8 mouse cellular contexts compared by ENCODE assay signal in the genomic region with DNA sequence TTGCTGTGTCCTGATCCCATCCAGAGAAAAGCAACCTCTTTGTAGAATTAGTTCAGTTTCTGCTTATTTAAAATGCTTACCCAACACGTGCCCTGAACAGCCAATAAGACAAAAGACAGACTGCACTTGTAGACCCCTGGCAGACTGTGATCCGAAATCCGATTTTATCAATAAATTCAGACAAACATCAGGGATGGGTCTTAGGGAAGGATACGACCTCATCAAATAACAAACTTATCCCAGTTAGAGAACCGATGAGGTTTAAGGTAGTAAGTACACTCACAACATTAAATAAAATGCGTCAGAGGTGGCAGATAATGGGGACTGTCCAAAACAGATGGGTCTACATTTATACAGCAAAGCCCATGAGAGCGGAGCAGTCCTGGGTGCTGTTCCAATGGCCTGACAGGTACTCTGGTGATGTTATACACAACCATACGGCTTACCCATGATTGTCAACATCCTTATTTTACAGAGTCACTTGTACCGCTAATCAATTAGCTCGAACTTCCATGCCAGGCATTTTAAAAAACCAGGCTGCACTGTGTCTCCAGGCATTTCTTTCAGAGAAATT. TPM values are rescaled to one million over a fixed set of nuclear protein-coding genes. Genes with fewer than 3 reads are reported as not detected.
DNase-seq lines count a peak whose midpoint lies in the region; ATAC-seq and TF ChIP-seq lines count a peak whose summit lies in the region.

No protein-coding gene starts in this region.

- H3K4me2 ChIP-seq in forebrain, embryonic 14.5 days (ENCODE audit: low read length): peak overlapping the region; percentile 59
- peak overlapping the region; percentile 54 for H3K4me2 ChIP-seq in limb, embryonic 15.5 days

- in situ Hi-C loops in ES-E14 (cut with MboI; ENCODE audit: low sequenced_read_pairs in 2 of 2, unreplicated experiment in 2 of 2): no loop called here

- H3K9ac ChIP-seq in ES-E14 (ENCODE audit: insufficient read depth, low read depth, low read length, poor library complexity, severe bottlenecking): peak overlapping the region; percentile 93
- H3K9ac ChIP-seq in forebrain, embryonic 14.5 days (ENCODE audit: low read length): peak overlapping the region; percentile 73
- peak overlapping the region; percentile 54 for H3K9ac ChIP-seq in limb, embryonic 15.5 days

- peaks cover 13% of the 10 kb centered on the region for H3K4me1 ChIP-seq in heart, embryonic 10.5 days
- peaks cover 4 to 6% of the 10 kb centered on the region in 2 experiments; a peak in 2 of 4 replicates for H3K4me1 ChIP-seq in ES-E14 (ENCODE audit: control insufficient read depth in 2 of 2, insufficient read depth in 2 of 2, low read length in 2 of 2, poor library complexity in 1 of 2)
- peaks cover 14% of the 10 kb centered on the region for H3K4me1 ChIP-seq in forebrain, embryonic 14.5 days (ENCODE audit: control insufficient read depth, insufficient read depth, low read length)
- H3K4me1 ChIP-seq in limb, embryonic 15.5 days: peaks cover 25% of the 10 kb centered on the region

- DNase-seq in heart, embryonic 10.5 days (ENCODE audit: low spot score): no peak
- DNase-seq in heart, postnatal 25 days (ENCODE audit: low spot score): no peak
- no peak for DNase-seq in ES-E14 (ENCODE audit: low read depth, low spot score)
- DNase-seq in forebrain, embryonic 14.5 days (ENCODE audit: low spot score): peak; percentile 69
- no peak for DNase-seq in layer of hippocampus, adult 9-10 months (ENCODE audit: low spot score)
- DNase-seq in ovary, postnatal 10 days (ENCODE audit: low spot score): no peak

- peak; percentile 38 for ATAC-seq in forebrain, embryonic 14.5 days
- no peak for ATAC-seq in limb, embryonic 15.5 days (ENCODE audit: insufficient number of reproducible peaks, low FRiP score, low TSS enrichment, low read depth)
- ATAC-seq in neutrophil, adult 5-6 weeks (ENCODE audit: extremely low read depth, insufficient number of reproducible peaks, low FRiP score, poor library complexity, severe bottlenecking): 0 out of 2 replicates have a peak, but pooled peaks have one; percentile 5

- H3K27ac ChIP-seq in heart, embryonic 10.5 days: peak overlapping the region; percentile 91
- H3K27ac ChIP-seq in ES-E14 (ENCODE audit: insufficient read depth, low read depth, low read length, poor library complexity, severe bottlenecking): no peak overlapping the region
- peak overlapping the region; percentile 80 for H3K27ac ChIP-seq in forebrain, embryonic 14.5 days (ENCODE audit: low read depth, low read length)
- H3K27ac ChIP-seq in limb, embryonic 15.5 days: peak overlapping the region; percentile 84

- no peaks in the 10 kb centered on the region for H3K27me3 ChIP-seq in heart, embryonic 10.5 days (ENCODE audit: insufficient read depth, poor library complexity, severe bottlenecking)
- no peaks in the 10 kb centered on the region for H3K27me3 ChIP-seq in forebrain, embryonic 14.5 days (replicated peaks; ENCODE audit: control insufficient read depth, insufficient read depth, low read length)
- H3K27me3 ChIP-seq in limb, embryonic 15.5 days: no peaks in the 10 kb centered on the region

- intact Hi-C loops in heart, postnatal 25 days (cut with DNase I): loop anchor here (5.0 kb wide), 1 partner anchor 269 kb away; the partner anchor contains the start of gene Usp40

- WGBS in heart, embryonic 10.5 days: 34% methylated on average over 10 of the region's 10 CpGs
- WGBS in forebrain, embryonic 14.5 days: 24% methylated on average over 10 of the region's 10 CpGs
- 23% methylated on average over 10 of the region's 10 CpGs for WGBS in limb, embryonic 15.5 days

- peaks cover 6% of the 10 kb centered on the region; the same call in 1 of the 2 replicates for H3K9me3 ChIP-seq in heart, embryonic 10.5 days
- no peaks in the 10 kb centered on the region for H3K9me3 ChIP-seq in ES-E14 (ENCODE audit: control insufficient read depth, insufficient read depth, low read depth, low read length)
- no peaks in the 10 kb centered on the region for H3K9me3 ChIP-seq in forebrain, embryonic 14.5 days (replicated peaks; ENCODE audit: control insufficient read depth, low read length)
- H3K9me3 ChIP-seq in limb, embryonic 15.5 days: no peaks in the 10 kb centered on the region

- peaks cover 41% of the 10 kb centered on the region for H3K36me3 ChIP-seq in heart, embryonic 10.5 days
- H3K36me3 ChIP-seq in ES-E14 (ENCODE audit: control insufficient read depth, insufficient read depth, low read length, poor library complexity, severe bottlenecking): peaks cover 39% of the 10 kb centered on the region
- peaks cover 41% of the 10 kb centered on the region for H3K36me3 ChIP-seq in forebrain, embryonic 14.5 days (ENCODE audit: control insufficient read depth, insufficient read depth, low read length)
- peaks cover 40% of the 10 kb centered on the region for H3K36me3 ChIP-seq in limb, embryonic 15.5 days

- H3K4me3 ChIP-seq in heart, embryonic 10.5 days: peak overlapping the region; percentile 69
- H3K4me3 ChIP-seq in ES-E14 (ENCODE audit: insufficient read depth in 1 of 2, low read depth in 1 of 2, low read length in 2 of 2, poor library complexity in 1 of 2, severe bottlenecking in 1 of 2): peak overlapping the region; percentile 87 to 89
- H3K4me3 ChIP-seq in forebrain, embryonic 14.5 days (ENCODE audit: low read depth, low read length): peak overlapping the region; percentile 51
- peak overlapping the region; percentile 45 for H3K4me3 ChIP-seq in limb, embryonic 15.5 days

TF ChIP-seq in ES-E14, 5 proteins besides CTCF, POLR2A, EP300 and RAD21:
- TF ChIP-seq MAFK (IDR thresholded peaks at IDR 0.05; ENCODE audit: insufficient read depth, low read depth, low read length) (no peak), ZC3H11A (IDR thresholded peaks at IDR 0.05; ENCODE audit: borderline replicate concordance, low read depth, low read length) (no peak), ZNF384 (IDR thresholded peaks at IDR 0.05; ENCODE audit: low read depth, low read length) (no peak), CHD2 (IDR thresholded peaks at IDR 0.05; ENCODE audit: low read depth, low read length) (no peak), HCFC1 (IDR thresholded peaks at IDR 0.05; ENCODE audit: borderline replicate concordance, insufficient read depth, low read length) (no peak)

RNA-seq across cellular contexts. Expression of gene Hjurp, which starts 0.8 kb away (rescaled TPM):
- polyA plus RNA-seq in heart, embryonic 10.5 days (2016; fragmentation: Nextera tagmentation; extraction: Ambion mirVana): 143 and 155 TPM in 2 replicates
- total RNA-seq in heart, postnatal 25 days (2021): 10 to 100 TPM; 14.5 to 14.6 TPM
- total RNA-seq in ES-E14 (2012; rRNA removed): 168 and 205 TPM in 2 replicates
- polyA plus RNA-seq in forebrain, embryonic 14.5 days (2014; fragmentation: Nextera tagmentation; extraction: Ambion mirVana): 64.5 and 76.3 TPM in 2 replicates
- 161 and 168 TPM in 2 replicates for polyA plus RNA-seq in limb, embryonic 15.5 days (2015; fragmentation: Nextera tagmentation; extraction: Ambion mirVana)
- total RNA-seq in neutrophil, adult 5-6 weeks (2017): 72.4 and 80.5 TPM in 2 replicates

RNA-seq across cellular contexts. Expression of gene Trpm8, which starts 0.8 kb away (rescaled TPM):
- polyA plus RNA-seq in heart, embryonic 10.5 days (2016; fragmentation: Nextera tagmentation; extraction: Ambion mirVana): 0.11 and 0.15 TPM in 2 replicates
- total RNA-seq in heart, postnatal 25 days (2021): not detected
- total RNA-seq in ES-E14 (2012; rRNA removed): 0.04 TPM in 1 of 2 replicates, not detected in the other
- not detected in 2 replicates for polyA plus RNA-seq in forebrain, embryonic 14.5 days (2014; fragmentation: Nextera tagmentation; extraction: Ambion mirVana)
- not detected in 2 replicates for polyA plus RNA-seq in limb, embryonic 15.5 days (2015; fragmentation: Nextera tagmentation; extraction: Ambion mirVana)
- total RNA-seq in neutrophil, adult 5-6 weeks (2017): not detected in 2 replicates

RNA-seq across cellular contexts. Expression of gene Mroh2a, which starts 49.8 kb away (rescaled TPM):
- 0.58 and 0.82 TPM in 2 replicates for polyA plus RNA-seq in heart, embryonic 10.5 days (2016; fragmentation: Nextera tagmentation; extraction: Ambion mirVana)
- under 1 TPM; 0.28 to 0.42 TPM for total RNA-seq in heart, postnatal 25 days (2021)
- 0.42 and 0.76 TPM in 2 replicates for total RNA-seq in ES-E14 (2012; rRNA removed)
- 1.3 and 1.7 TPM in 2 replicates for polyA plus RNA-seq in forebrain, embryonic 14.5 days (2014; fragmentation: Nextera tagmentation; extraction: Ambion mirVana)
- 1.6 and 2.2 TPM in 2 replicates for polyA plus RNA-seq in limb, embryonic 15.5 days (2015; fragmentation: Nextera tagmentation; extraction: Ambion mirVana)
- total RNA-seq in neutrophil, adult 5-6 weeks (2017): 0.35 and 0.49 TPM in 2 replicates
